Mouse (Mus musculus) bone marrow macrophage, adult 2 months (primary cell): ENCODE data around the gene Iqce.

Experiments used
- CTCF ChIP-seq: IDR thresholded peaks from 2 replicates; pipeline ENCODE4 v1.5.1; 2012; ENCODE audit warnings: low read depth, mild to moderate bottlenecking, low read length, moderate library complexity
- POLR2A ChIP-seq: IDR thresholded peaks from 2 replicates; pipeline ENCODE4 v1.6.1; 2012; ENCODE audit warnings: mild to moderate bottlenecking, low read depth, low read length, borderline replicate concordance

- TF ChIP-seq CTCF (peak; percentile 49; the same call in 1 of the 2 replicates), POLR2A (no peak)
Observed at GRCm38 (mm10) chr5:140627580-140627979, 74.6 kb downstream of the Iqce start.
